Mouse (Mus musculus) liver, embryonic 12.5 days (tissue): ENCODE results near the gene Ces2b. TPM values are rescaled to one million over a fixed set of nuclear protein-coding genes. Genes with fewer than 3 reads are reported as not detected.
"Not testable (repeated sequence)": the region's sequence is repeated elsewhere in the genome, so short reads cannot be mapped to it uniquely, and the experiment has no call there.

Experiments used
- ATAC-seq: fragments of 200-750 bp; cut with Nextera tagmentation; 2 replicates; pipeline ENCODE4 v1.8.0; 2017; ENCODE audit warnings: moderate number of reproducible peaks, mild to moderate bottlenecking, moderate library complexity
- H3K27ac ChIP-seq: fragments of 300-500 bp; sonication (generic); 2 replicates; pipeline ENCODE4 v1.5.1; 2016; ENCODE audit warnings: mild to moderate bottlenecking
- H3K27me3 ChIP-seq: fragments of 300-500 bp; sonication (generic); replicated peaks from 2 replicates; pipeline ENCODE4 v1.6.1; 2016; ENCODE audit warnings: mild to moderate bottlenecking, moderate library complexity
- H3K36me3 ChIP-seq: fragments of 300-500 bp; sonication (generic); 2 replicates; pipeline ENCODE4 v1.6.1; 2016; ENCODE audit warnings: mild to moderate bottlenecking, moderate library complexity
- H3K4me1 ChIP-seq: fragments of 300-500 bp; sonication (generic); 2 replicates; pipeline ENCODE4 v1.6.1; 2016
- H3K4me2 ChIP-seq: fragments of 300-500 bp; sonication (generic); 2 replicates; pipeline ENCODE4 v1.6.1; 2016; ENCODE audit warnings: mild to moderate bottlenecking, moderate library complexity
- H3K4me3 ChIP-seq: fragments of 300-500 bp; sonication (generic); 2 replicates; pipeline ENCODE4 v1.5.1; 2016; ENCODE audit warnings: mild to moderate bottlenecking, moderate library complexity
- H3K9ac ChIP-seq: fragments of 300-500 bp; sonication (generic); 2 replicates; pipeline ENCODE4 v1.6.1; 2016; ENCODE audit warnings: mild to moderate bottlenecking, moderate library complexity
- H3K9me3 ChIP-seq: fragments of 300-500 bp; sonication (generic); replicated peaks from 2 replicates; pipeline ENCODE4 v1.6.1; 2016; ENCODE audit warnings: mild to moderate bottlenecking, moderate library complexity
- WGBS: fragments of 180-500 bp; shearing (Covaris S2); methylation state at CpG from one replicate; pipeline ENCODE4 v1.1.7; 2016; ENCODE audit not compliant: insufficient replicate concordance; 5-methylcytosine and 5-hydroxymethylcytosine counted together
- polyA plus RNA-seq: library from polyadenylated mRNA; unstranded; fragments of >200 nt; fragmentation: Nextera tagmentation; extraction: Ambion mirVana; gene quantifications from 2 replicates; pipeline ENCODE4 v1.2.1, GENCODE M21; 2016

The Ces2b gene
- polyA plus RNA-seq, 1 experiment from 2014 or later: 0.10 TPM

DNA sequence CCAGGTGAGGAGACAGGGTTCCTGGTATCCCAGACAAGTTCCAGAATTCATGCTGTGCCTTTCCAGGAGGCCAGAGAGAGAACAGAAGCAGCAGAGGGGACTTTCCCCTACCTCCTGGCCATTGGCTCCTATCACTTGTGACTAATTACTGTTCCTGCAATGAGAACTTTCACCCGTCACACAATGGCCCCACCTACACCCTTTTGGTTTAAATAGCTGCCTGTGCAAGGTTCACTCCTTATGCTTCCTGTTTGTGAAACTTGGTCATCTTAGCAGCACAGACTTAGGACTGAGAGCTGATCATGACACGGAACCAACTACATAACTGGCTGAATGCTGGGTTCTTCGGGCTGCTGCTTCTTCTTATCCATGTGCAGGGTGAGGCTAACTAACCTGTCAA is 15.5 kb downstream of the Ces2b start, which contains the start of gene Ces2c:
Gene Ces2c, plus strand, starts transcription at position 238 of the 400 bp plus-strand sequence.
- no peaks in the 10 kb centered on the region for H3K27me3 ChIP-seq
- WGBS: 73% methylated on average over 3 of the region's 3 CpGs
- H3K4me2 ChIP-seq: no peak within 1 kb of the TSS
- no peaks in the 10 kb centered on the region for H3K4me1 ChIP-seq
- no peak within 1 kb of the TSS for H3K4me3 ChIP-seq
- no peaks in the 10 kb centered on the region for H3K36me3 ChIP-seq
- no peak for ATAC-seq
- no peaks in the 10 kb centered on the region for H3K9me3 ChIP-seq
- no peak within 1 kb of the TSS for H3K9ac ChIP-seq
- no peak within 1 kb of the TSS for H3K27ac ChIP-seq

DNA sequence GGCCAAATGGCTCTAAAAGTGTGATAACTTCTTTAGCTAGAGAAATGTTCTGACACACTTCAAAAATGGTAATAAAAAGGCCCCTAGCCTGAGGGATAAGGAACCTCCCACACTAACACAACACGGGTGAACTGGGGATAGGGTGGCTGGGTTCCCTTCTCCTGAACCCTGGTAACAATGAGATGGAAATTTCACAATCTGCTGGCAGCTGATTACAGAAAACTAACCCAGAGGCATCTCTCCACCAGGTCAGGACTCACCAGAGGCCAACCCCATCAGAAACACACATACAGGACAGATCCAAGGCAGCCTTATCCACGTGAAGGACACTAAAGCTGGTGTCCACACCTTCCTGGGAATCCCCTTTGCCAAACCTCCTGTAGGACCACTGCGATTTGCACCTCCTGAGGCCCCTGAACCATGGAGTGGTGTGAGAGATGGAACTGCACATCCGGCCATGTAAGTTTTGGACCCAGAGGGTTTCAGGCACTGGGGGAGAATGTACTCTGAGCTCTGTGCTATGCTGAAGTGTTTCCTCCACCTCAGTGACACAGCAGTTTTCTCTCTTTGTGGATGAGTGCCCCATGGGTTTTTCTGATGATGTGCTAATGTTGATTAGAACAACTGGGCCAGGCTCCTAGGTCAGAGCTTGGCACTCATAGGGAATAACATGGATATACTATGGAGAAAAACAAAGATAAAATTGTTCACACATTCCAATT is 16.5 kb downstream of the Ces2b start:
- no peak overlapping the region for H3K9ac ChIP-seq
- no peak overlapping the region for H3K4me3 ChIP-seq
- no peak for ATAC-seq
- H3K4me2 ChIP-seq: no peak overlapping the region
- no peak overlapping the region for H3K27ac ChIP-seq
- H3K27me3 ChIP-seq: no peaks in the 10 kb centered on the region
- WGBS: 48% methylated on average over 4 of the region's 4 CpGs
- no peaks in the 10 kb centered on the region for H3K36me3 ChIP-seq
- no peaks in the 10 kb centered on the region for H3K9me3 ChIP-seq
- H3K4me1 ChIP-seq: no peaks in the 10 kb centered on the region

DNA sequence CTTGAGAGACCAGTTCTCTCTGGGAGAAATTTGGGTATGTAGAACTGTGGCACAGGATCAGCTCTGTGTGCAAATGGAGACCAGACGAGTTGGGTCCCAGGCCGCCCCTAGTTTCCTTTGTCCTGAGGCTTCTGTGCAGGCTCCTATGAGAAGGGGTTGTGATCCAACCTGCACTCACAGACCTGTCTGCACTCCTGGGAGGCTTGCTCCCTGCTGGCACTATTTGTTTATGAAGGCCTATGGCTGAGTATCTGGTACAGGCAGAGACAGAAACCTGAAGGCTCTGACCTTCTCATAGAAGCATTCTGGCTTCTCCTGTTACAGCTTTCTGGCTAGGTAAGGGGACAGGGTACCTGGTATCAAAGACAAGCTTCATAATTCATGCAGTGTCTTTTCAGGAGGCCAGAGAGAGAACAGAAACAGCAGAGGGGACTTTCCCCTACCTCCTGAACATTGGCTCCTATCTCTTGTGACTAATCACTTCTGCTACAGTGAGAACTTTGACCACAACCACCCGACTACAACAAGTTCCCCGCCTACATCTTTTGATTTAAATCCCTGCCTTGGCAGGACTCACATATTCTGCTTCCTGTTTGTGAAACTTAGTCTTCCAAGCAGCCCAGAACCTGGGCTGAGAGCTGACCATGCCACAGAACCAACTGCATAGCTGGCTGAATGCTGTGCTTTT is 35.6 kb downstream of the Ces2b start:
- H3K9ac ChIP-seq, H3K36me3 ChIP-seq, H3K4me2 ChIP-seq, H3K9me3 ChIP-seq, H3K4me3 ChIP-seq, ATAC-seq, H3K4me1 ChIP-seq, H3K27ac ChIP-seq, H3K27me3 ChIP-seq: not testable (repeated sequence)
- no CpG with 5 or more reads among the region's 4 CpGs for WGBS

DNA sequence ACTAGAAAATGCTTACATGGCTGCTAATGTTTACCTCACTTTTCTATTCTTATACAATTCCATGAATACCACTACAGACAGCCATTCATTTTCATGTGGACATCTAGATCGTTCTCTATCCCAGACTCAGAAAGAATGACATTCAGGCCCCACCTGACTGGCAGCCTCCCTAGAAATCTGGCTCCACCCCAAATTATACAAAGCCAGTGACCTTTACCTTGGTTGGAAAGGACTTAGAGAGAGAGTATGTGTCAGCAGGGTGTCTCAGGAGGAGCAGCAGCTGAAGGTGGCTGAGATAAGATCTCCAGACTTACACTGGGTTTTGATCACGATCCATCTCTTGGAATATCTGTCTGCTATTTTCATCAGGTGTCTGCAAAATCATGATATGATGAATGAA is 37.5 kb downstream of the Ces2b start:
- no CpG with 5 or more reads among the region's 2 CpGs for WGBS
- not testable (repeated sequence) for ATAC-seq, H3K27ac ChIP-seq, H3K9me3 ChIP-seq, H3K4me2 ChIP-seq, H3K4me1 ChIP-seq, H3K4me3 ChIP-seq, H3K9ac ChIP-seq, H3K27me3 ChIP-seq, H3K36me3 ChIP-seq

DNA sequence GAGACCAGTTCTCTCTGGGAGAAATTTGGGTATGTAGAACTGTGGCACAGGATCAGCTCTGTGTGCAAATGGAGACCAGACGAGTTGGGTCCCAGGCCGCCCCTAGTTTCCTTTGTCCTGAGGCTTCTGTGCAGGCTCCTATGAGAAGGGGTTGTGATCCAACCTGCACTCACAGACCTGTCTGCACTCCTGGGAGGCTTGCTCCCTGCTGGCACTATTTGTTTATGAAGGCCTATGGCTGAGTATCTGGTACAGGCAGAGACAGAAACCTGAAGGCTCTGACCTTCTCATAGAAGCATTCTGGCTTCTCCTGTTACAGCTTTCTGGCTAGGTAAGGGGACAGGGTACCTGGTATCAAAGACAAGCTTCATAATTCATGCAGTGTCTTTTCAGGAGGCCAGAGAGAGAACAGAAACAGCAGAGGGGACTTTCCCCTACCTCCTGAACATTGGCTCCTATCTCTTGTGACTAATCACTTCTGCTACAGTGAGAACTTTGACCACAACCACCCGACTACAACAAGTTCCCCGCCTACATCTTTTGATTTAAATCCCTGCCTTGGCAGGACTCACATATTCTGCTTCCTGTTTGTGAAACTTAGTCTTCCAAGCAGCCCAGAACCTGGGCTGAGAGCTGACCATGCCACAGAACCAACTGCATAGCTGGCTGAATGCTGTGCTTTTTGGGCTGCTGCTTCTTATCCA is 55.0 kb downstream of the Ces2b start:
- not testable (repeated sequence) for H3K36me3 ChIP-seq, H3K9me3 ChIP-seq, H3K4me2 ChIP-seq, H3K4me1 ChIP-seq, H3K9ac ChIP-seq, H3K27ac ChIP-seq, H3K4me3 ChIP-seq, H3K27me3 ChIP-seq, ATAC-seq
- no CpG with 5 or more reads among the region's 4 CpGs for WGBS

Other genes with a start within 250 kb of the Ces2b start
- gene Pdp2, start 240.1 kb upstream of the Ces2b start, polyA plus RNA-seq: 5.8 and 6.0 TPM in 2 replicates
- gene Cdh16, start 207.2 kb upstream of the Ces2b start, polyA plus RNA-seq: 0.21 and 0.36 TPM in 2 replicates
- gene Rrad, start 200.2 kb upstream of the Ces2b start, polyA plus RNA-seq: 0.79 and 1.2 TPM in 2 replicates
- 71.8 and 74.7 TPM in 2 replicates for gene Ciao2b, start 189.6 kb upstream of the Ces2b start, polyA plus RNA-seq
- 2.7 and 3.7 TPM in 2 replicates for gene Ces2a, start 97.6 kb upstream of the Ces2b start, polyA plus RNA-seq
- gene Ces2c, start 15.5 kb downstream of the Ces2b start, polyA plus RNA-seq: not detected in 2 replicates
- 0.14 and 0.19 TPM in 2 replicates for gene Ces2e, start 94.7 kb downstream of the Ces2b start, polyA plus RNA-seq
- gene Ces2f, start 115.8 kb downstream of the Ces2b start, polyA plus RNA-seq: not detected in 2 replicates
- gene Ces2g, start 130.1 kb downstream of the Ces2b start, polyA plus RNA-seq: 7.6 and 7.8 TPM in 2 replicates
- gene Ces2h, start 169.3 kb downstream of the Ces2b start, polyA plus RNA-seq: not detected in 2 replicates
- not detected in 2 replicates for gene Ces3a, start 217.0 kb downstream of the Ces2b start, polyA plus RNA-seq